Mouse (Mus musculus) T-helper 1 cell (primary cell): Measurements from ENCODE around the gene Col19a1.
"Not testable (repeated sequence)": the region's sequence is repeated elsewhere in the genome, so short reads cannot be mapped to it uniquely, and the experiment has no call there.

Experiments used
- in situ Hi-C: fragments of 300-600 bp; cut with MboI, MseI; formaldehyde crosslinking; loops from one replicate; pipeline ENCODE4 v1.15.1; 2025; ENCODE audit warnings: high pct_unique_total_duplicates

Gene Col19a1

DNA sequence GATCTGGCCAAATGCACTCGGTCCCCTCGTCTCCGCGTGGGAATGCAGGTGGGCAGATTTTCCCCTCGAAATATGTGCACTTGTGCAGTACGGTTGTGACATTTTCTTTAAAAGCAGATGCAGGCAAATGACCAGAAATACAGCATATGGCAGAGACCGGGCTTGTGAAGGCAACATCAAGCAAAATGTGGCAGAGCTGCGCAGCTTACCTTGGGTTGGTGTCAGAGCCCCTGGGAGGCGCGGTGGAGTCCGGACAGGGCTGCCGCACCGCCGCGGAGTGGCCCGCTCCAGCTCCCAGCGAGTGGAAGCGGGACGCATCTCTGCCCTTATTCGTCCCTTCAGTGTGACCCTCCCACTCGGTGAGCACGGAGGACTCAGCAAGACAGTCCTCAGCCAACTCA is at the start of gene Col19a1:
Gene Col19a1, minus strand, starts transcription at position 332 of the 401 bp plus-strand sequence.
- in situ Hi-C loops, result no loop called here

DNA sequence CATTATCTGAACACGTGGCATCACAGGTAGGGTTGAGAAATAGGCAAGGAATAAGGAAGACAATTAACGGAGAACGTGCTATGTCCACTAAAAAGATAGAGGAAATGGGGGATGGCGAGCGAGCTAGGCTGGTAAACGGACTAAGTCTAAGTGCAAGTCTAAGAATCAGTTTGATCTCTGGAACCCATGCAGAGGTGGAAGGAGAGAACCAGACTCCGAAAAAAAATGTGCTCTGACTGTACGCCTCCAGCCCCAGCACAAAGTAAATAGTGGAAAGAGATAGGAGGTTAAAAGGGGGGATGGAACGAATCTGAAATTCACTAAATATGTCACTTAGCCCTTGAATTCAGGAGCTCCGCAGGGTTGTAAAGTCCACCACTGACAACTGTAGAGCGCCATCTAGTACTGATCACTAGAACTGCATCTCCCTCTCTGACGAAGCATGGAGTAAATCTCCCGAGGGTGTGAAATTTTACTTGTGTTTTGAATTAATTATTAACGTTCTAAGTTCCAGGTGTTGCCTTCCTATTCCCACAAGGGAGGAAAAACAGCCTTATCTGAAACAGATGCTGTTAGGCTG is 46.4 kb upstream of the Col19a1 start:
- in situ Hi-C loops, result no loop called here

DNA sequence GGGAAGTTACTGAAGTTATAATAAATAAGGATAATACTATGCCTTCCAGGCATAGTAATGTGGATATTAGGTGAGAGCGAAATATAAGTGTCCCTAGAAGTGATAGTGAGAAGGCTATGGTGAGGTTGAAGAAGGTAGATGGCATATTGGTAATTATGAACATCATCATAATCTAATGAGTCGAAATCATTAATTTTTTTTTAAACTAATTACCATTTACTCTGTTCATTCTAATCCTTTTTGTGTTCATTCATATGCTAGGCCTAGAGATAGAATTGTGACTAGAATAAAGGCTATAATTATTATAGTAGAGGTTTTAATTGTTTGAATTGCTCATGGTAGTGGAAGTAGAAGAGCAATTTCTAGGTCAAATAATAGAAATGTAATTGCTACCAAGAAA is 25.3 kb upstream of the Col19a1 start:
- in situ Hi-C loops, result not testable (repeated sequence)

DNA sequence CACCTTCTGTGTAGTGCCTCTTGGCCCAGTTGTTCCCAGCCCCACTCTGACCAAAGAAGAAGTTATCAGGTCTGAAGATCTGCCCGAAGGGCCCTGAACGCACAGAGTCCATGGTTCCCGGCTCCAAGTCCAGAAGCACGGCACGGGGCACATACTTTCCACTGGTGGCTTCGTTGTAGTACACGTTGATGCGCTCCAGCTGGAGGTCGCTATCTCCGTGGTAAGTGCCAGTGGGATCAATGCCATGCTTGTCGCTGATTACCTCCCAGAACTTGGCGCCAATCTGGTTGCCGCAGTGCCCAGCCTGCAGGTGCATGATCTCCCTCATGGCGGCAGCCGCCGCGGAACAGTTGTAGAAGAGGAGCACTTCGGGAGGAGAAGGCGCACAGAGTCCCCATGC is 7.8 kb upstream of the Col19a1 start:
- in situ Hi-C loops, result no loop called here

DNA sequence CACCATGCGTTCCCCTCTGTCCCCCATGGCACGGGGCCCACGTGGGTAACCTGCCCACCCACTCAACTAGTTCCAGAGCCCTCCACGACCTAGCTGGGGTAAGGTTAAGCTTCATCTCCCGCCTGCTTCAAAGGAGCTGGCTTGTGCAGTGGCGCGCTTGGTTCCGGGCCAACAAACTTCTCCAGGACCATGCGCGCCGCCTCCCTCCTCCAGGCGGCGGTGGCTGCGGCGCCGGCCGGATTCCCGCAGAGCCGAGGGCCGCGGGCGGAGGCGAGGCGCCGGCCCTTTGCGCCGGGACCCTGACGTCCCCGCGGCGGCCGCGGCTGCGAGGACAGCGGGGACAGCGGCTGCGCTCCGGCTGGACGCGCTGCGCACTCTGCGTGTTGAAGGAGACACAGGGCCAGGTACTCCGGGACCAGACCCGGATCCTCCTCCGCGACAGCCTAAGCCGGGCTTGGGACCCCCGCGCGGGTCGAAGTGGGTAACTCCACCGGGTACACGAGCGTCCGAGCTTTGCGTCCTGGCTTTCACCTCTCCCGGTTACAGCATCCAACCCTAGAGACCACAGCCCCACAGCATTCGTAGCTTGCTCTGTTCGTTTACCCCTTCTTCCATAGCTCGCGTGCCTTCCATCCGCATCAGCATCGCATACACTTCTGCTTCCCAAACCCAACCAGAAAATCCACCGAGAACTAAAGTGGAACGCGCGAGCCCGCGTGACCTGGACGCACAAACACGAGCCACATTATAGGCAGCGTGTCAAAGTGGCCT is 717 bp downstream of the Col19a1 start:
- in situ Hi-C loops, result no loop called here

DNA sequence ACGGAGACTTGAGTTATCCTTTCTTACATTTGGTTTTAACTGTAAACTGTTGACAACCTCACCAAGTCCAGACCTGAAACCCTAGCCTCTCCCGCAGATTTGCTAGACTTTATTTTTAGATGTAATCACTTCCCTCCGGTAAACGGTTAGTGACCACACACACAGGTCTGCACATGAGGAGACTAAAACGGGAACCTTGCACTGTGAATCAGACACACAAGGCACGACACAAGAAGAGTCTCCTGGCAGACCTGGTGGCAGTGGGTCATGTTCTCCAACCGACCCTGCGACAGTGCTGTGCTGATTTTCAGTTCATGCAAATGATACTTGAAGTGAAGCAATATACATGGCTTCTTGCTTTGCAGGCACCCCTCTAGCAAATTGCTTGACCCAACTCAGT is 14.7 kb downstream of the Col19a1 start:
- in situ Hi-C loops, result no loop called here

DNA sequence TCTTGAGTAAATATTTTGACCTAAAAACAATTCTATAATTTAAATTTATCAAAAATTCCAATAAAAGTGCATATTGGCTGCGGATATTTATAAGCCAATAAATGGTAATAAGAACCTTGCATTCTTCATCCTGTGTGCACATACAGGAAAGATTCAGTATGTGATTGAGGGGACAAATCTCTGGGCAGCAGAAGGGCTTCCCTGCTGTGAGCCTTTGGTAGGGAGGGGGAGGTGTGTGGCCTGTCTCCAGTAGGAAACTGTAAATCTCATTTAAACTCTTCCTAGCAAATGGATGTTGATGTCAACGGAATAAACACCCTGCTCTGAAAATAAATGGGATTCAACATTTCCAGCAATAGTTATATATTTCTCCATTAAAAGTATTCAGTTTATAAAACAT is 23.2 kb downstream of the Col19a1 start:
- in situ Hi-C loops, result no loop called here

DNA sequence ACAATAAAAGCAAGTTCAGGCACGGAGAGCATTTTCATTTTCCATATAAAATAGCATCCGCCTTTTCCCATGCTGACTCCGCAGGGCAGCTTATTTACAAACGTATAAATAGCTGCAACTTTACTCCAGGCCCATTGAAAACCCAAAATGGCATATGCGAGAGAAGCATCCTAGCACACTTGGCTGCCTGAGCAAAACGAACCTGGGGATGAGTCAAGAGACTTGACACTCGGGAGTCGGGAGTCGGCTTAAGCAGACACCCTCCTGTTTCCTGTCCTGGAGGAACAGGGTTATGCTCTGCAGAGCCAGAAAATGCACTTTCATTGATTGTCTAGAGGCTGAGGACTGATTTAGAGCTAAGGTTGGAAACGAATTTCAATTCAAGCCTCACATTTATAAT is 29.3 kb downstream of the Col19a1 start:
- in situ Hi-C loops, result no loop called here

DNA sequence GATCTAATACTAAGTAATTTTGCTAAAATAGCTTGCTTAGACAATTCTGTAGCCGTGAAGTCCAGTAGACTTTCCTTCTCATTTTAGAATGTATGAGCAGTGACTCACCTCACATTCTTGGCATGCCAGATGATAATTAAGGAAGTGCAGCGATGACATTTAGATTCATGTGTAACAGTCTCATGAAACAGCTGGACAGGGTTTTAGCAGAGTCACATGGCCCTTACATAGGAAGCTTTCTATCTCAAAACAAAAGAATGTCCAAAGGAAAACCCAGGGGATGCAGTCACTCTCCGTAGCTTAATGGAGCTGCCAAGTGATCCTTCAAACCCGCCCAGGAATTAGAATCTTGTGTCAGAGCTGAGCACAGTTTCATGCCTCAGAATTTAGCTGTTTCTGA is 33.8 kb downstream of the Col19a1 start:
- in situ Hi-C loops, result no loop called here

DNA sequence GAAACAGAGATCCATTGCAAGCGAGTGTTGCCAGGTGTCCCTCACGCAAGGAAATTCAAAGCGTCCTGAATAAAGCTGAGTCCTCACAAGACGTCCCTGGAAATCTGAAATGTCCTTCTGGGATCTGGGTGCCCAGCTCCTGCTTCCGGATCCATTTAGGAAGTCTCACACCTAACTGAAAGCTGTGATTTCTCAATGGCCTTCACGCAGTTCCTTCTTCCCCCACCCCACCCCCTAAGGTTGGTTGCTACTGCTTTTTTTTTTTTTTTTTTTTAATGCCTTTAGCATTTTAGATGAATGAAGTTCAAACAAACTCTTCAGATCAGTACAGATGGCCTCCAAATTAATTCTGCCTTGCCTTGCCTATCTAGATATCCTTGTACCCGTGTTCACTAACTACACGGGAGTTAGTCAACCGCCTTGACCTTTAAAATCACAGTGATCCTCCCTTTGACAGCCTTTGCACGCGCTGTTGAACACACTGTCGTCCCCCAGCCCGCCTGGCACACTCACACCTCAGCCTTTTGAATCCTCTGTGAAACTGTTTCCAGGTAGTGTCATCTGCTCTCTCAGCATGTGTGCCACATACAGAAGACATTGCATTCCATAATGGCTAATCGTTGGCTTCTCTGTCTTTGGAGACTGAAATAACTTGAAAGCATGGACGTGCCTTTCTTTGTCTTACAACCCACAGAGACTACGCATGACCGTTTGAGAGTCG is 36.6 kb downstream of the Col19a1 start:
- in situ Hi-C loops, result no loop called here

DNA sequence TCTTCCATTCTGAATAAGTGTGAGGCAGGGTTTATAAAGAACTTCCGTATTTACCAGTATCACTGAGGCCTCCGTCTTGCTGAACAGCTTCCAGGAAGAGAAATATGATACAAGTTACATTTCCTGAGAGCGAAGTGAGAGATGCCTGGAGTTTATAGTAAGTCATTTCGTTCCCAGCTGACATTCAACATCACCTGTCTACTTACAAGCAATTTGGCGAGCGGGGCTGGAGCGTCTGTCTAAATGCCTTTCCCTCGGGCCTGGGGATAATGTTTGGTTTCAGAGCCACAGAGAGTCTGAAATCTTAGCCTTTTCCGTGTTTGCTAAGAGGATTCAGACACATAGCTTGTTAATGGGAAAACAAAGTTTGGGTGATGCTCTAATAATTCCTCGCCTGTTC is 37.2 kb downstream of the Col19a1 start:
- in situ Hi-C loops, result no loop called here

DNA sequence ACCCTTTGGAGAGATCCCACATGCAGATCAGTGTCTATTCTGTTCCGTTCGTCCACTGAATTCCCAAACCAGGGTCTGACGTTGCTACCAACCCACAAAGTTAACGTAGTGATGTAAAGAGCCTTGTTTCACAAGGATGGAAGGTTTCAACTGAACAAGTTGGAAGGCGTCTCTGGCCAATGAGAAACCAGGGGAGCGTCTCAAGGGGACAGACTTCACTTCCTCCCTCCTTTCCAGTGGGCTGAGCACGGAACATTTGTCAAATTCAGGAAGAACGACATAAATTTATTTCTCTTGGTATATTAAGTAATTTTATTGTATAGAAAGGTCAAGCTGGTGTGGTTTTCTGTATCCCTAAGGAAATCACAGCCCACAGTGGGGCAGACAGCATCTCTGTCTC is 38.2 kb downstream of the Col19a1 start:
- in situ Hi-C loops, result no loop called here

DNA sequence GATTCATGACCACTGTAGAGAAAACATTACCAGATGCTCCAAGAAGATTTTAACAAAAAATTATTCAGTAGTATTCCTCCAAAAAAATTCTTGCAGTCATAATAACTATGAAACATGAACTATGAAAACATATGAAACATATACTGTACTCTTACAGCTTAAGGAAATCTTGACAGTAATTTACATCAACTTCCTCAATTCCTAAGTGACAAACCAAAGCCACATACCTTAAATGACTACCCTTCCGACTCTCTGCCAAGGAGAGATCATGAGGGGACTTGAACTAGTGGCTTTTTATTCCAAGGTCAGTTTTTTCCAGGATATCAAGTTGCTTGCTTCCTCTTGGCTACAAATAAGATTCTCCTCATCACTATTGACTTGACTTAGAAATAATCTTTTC is 39.7 kb downstream of the Col19a1 start:
- in situ Hi-C loops, result no loop called here

DNA sequence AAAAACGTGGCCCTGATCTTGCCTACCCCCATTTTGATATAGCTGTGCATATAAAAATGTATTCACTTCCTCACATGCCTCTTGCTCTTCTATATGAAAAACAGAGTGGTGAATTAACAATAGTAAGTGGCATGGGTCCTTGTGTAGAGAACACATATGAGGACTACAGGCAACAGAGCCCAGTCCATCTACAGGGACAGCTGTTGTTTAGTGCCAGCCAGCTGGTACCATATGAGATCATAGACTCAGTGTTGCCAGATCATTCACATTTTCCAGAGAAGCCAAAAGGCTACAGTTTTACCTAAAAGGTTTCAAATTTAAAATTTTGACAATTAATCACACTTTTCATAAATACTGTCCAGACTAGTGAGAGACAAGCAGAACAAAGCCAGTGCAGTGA is 47.4 kb downstream of the Col19a1 start:
- in situ Hi-C loops, result no loop called here

DNA sequence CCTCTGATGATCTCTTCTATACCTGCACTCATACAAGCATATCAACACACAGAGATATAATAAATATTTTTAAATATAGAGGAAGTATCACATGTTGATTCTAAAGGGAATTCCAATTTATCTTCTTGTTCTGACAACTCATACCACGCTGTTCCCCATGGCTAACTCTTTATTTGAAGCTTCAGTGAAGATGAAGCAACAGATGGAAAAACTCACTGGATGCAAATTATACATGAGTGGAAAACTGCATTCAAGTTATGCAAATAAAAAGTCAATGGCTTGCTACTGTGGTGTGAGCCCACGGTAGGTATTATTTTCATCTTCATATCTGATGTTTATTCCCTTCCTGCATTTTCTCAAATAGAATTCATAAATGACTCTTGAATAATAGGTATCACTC is 60.1 kb downstream of the Col19a1 start:
- in situ Hi-C loops, result no loop called here

DNA sequence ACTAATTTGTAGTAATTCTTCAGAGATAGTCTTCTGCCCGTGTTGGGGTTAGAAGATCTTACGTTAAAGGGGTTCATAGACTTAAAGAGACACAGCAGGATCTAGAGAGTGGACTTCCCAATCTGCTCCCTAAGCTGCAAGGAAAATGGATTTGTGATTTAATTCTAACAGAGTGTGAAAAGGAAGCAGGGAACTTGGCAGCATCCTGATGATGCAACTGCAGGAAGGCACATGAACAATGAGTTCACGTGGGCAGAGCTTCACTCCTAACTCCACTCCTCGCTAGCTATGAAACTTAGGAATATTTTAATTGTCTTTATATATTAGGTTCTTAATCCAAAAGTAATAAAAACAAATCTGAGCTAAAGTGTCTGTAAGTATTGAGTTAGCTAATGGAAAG is 69.8 kb downstream of the Col19a1 start:
- in situ Hi-C loops, result no loop called here

DNA sequence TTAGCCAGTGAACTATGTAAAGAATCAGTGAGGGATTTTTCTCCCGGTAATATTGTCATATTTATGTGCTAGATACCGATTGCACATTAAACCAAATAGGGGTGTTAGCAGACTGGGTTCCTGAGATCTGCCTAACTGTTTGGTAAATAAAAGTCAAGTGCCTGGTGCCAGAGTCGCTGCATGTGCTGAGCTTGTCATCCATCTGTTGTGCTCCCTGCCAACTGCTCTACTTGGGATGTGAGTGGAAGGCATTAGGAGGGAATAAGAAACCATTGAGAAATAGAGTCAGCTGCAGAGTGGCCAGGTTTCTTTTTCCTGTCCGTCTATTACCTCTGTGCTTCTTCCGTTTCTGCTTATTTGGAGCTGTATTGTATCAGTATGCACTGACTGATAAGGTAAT is 71.9 kb downstream of the Col19a1 start:
- in situ Hi-C loops, result no loop called here

DNA sequence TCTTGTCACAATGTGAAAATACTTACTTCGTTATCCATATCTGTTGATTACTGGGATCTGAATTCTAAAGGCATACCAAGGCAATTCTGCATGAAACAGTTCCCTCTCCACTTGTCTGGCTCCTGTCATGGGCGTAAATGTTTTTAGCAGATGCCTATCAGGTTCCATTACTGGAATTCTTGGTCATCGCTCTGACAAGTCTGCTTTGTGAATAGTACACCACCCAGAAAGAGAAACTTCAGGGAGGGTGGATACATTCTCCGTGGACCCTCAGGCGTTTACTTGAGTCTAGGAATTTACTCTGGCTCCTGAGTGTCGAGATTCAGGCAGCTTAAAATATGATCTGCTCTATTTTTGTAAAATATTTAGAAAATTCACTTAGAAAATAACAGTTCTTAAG is 75.7 kb downstream of the Col19a1 start:
- in situ Hi-C loops, result no loop called here

DNA sequence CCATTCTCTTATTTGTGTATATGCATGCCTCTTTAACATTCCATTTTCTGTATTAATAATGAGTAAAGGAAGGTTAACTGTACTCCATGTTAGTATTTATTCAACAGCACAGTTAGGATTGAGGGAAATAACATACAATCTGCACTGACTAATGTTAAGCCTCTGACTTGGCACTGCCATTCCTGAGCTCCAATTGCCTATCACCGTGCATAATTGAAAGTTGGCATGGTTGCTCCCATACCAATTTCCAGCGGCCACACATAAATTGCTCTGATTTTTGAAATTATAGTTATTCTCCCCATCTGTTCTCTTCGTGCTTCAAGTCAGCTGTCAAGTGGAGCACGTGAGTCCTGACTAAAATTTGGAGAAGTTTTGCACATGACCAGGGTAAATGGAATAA is 91.9 kb downstream of the Col19a1 start:
- in situ Hi-C loops, result no loop called here

DNA sequence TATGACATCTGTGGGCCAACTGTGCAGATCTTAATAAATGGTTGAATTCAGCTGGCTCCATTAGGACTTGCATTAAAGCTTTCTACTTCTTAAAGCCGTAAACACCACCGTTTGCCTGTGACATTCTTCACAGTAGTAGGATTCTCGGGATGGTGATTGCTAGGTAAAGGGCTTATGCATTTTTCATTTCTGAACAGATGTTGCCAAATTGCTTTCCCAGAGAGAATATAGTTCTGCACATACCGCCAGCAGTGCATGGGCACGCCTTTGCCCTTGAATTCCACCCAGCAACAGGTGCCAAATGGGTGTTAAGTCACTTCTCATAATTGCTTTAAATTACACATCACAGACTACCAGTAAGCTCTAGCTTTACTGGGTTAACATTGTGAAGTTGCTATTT is 103.1 kb downstream of the Col19a1 start:
- in situ Hi-C loops, result no loop called here

DNA sequence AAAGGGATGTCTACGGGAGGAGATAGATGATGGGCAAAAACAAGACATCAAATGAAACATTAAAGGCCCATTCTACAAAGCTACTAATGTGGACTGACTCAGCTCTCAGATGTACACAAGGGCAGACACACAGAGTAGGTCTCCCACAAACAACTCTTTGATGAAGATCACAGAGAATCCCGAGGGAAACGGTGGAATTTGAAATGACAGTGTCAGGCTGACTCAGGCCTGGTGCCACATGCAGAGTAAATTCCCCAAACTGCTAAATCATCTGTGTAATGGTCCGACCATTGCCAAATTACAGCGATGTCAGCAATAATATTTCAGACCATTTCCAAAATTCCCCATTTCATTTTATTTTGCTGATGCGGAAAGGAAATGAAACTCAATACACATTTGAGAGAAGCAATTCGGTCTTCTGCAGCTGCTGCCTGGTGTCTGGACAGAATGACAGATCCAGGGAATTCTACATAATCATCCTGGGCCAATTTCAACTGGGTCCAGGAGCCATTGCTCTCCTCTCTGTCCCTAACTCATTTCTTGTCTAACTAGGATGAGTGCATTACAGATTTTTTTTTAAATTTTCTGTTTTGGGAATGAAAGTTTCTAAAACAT is 116.1 kb downstream of the Col19a1 start:
- in situ Hi-C loops, result no loop called here

DNA sequence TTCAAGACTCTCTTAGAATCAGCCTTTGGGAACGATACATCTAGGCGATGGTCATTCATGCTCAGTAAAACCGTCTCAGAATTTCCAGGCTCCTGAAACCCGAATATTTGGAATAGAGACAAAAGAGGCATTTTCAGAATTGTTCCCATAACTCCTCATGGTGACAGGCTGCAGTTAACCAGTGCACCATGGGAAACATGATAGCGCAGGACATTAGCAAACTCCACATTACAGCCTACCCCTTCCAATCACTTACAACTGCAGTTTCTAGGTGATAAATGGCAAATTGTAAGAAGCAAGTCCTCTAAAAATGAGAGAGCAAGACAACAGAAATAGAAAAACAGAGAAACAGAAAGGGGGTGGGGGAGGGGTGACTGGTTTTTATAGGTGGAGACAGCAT is 116.6 kb downstream of the Col19a1 start:
- in situ Hi-C loops, result no loop called here
